Mouse (Mus musculus) embryo, embryonic 11.5 days (tissue): Measurements from ENCODE around the gene BC067074.
A peak's percentile ranks its signal among the peaks of the same experiment; 100 is the strongest.
"Not testable (repeated sequence)": the region's sequence is repeated elsewhere in the genome, so short reads cannot be mapped to it uniquely, and the experiment has no call there.

Source experiments
- DNase-seq: peaks from one replicate; pipeline ENCODE4 v3.0.0-alpha.2; 2012; ENCODE audit warnings: low read depth, low spot score

The BC067074 gene

GRCm38 (mm10) chr13:113374084-113374405 is 81.1 kb downstream of the BC067074 start:
- peak; percentile 19 for DNase-seq

- no peak for DNase-seq
Measured at GRCm38 (mm10) chr13:113377631-113378030, 84.7 kb downstream of the BC067074 start.

- DNase-seq, result no peak
Measured at GRCm38 (mm10) chr13:113378980-113379410, 86.0 kb downstream of the BC067074 start.

- DNase-seq, result no peak
Measured at GRCm38 (mm10) chr13:113379766-113380309, 86.9 kb downstream of the BC067074 start.

GRCm38 (mm10) chr13:113381710-113382109 is 88.8 kb downstream of the BC067074 start:
- DNase-seq, result no peak

- no peak for DNase-seq
Measured at GRCm38 (mm10) chr13:113382201-113382600, 89.2 kb downstream of the BC067074 start.

GRCm38 (mm10) chr13:113382770-113383169 is 89.8 kb downstream of the BC067074 start:
- not testable (repeated sequence) for DNase-seq

- no peak for DNase-seq
Measured at GRCm38 (mm10) chr13:113393386-113393785, 100.4 kb downstream of the BC067074 start.

GRCm38 (mm10) chr13:113394591-113394990 is 101.6 kb downstream of the BC067074 start:
- no peak for DNase-seq

GRCm38 (mm10) chr13:113397006-113397520 is 104.1 kb downstream of the BC067074 start:
- no peak for DNase-seq

GRCm38 (mm10) chr13:113401373-113402010 is 108.5 kb downstream of the BC067074 start:
- no peak for DNase-seq

- no peak for DNase-seq
Measured at GRCm38 (mm10) chr13:113403706-113404105, 110.7 kb downstream of the BC067074 start.

GRCm38 (mm10) chr13:113404172-113404571 is 111.2 kb downstream of the BC067074 start:
- no peak for DNase-seq

- DNase-seq, result peak; percentile 37
Measured at GRCm38 (mm10) chr13:113409941-113410340, 117.0 kb downstream of the BC067074 start.

GRCm38 (mm10) chr13:113415527-113415926 is 122.6 kb downstream of the BC067074 start:
- no peak for DNase-seq

GRCm38 (mm10) chr13:113416986-113417385 is 124.0 kb downstream of the BC067074 start:
- DNase-seq, result no peak

GRCm38 (mm10) chr13:113417757-113418483 is 125.0 kb downstream of the BC067074 start:
- no peak for DNase-seq

GRCm38 (mm10) chr13:113418632-113419031 is 125.7 kb downstream of the BC067074 start:
- DNase-seq, result no peak

- DNase-seq, result no peak
Measured at GRCm38 (mm10) chr13:113421472-113421871, 128.5 kb downstream of the BC067074 start.

GRCm38 (mm10) chr13:113423825-113424224 is 130.9 kb downstream of the BC067074 start:
- no peak for DNase-seq

- no peak for DNase-seq
Measured at GRCm38 (mm10) chr13:113425907-113426306, 132.9 kb downstream of the BC067074 start.
